Mouse (Mus musculus) G1E (cell line): ENCODE data around the gene Sema3b. TPM values are rescaled to one million over a fixed set of nuclear protein-coding genes. Genes with fewer than 3 reads are reported as not detected.
A peak's percentile ranks its signal among the peaks of the same experiment; 100 is the strongest.

ENCODE experiments used
- ATAC-seq: 2 replicates; pipeline ENCODE4 v1.8.0; 2016; ENCODE audit warnings: mild to moderate bottlenecking; ENCODE audit not compliant: insufficient number of reproducible peaks, poor library complexity, low FRiP score, severe bottlenecking; ENCODE audit errors: extremely low read depth
- DNase-seq: peaks from one replicate; pipeline ENCODE4 v3.0.0; 2012; ENCODE audit warnings: low spot score
- H3K27me3 ChIP-seq: 2 replicates; pipeline ENCODE4 v1.6.1; 2012; ENCODE audit warnings: mild to moderate bottlenecking, low read length, inconsistent platforms; ENCODE audit not compliant: insufficient read depth
- H3K36me3 ChIP-seq: replicated peaks from 2 replicates; pipeline ENCODE3; 2012; ENCODE audit warnings: mild to moderate bottlenecking, inconsistent platforms
- H3K4me1 ChIP-seq: 2 replicates; pipeline ENCODE4 v1.6.1; 2012; ENCODE audit warnings: low read depth, low read length, inconsistent platforms, mixed read lengths; ENCODE audit not compliant: insufficient read depth
- H3K4me3 ChIP-seq: 2 replicates; pipeline ENCODE4 v1.5.1; 2012; ENCODE audit warnings: low read depth, mild to moderate bottlenecking, inconsistent platforms, low read length, moderate library complexity, mixed read lengths
- H3K9me3 ChIP-seq: replicated peaks from 2 replicates; pipeline ENCODE4 v1.6.1; 2012; ENCODE audit warnings: inconsistent platforms
- CTCF ChIP-seq: IDR thresholded peaks from 2 replicates; pipeline ENCODE4 v1.5.1; 2012; ENCODE audit warnings: low read depth, low read length, inconsistent platforms, mixed read lengths
- GATA1 ChIP-seq: IDR thresholded peaks from 2 replicates; pipeline ENCODE4 v1.6.1; 2012; ENCODE audit warnings: borderline replicate concordance, low read length, inconsistent platforms, mixed read lengths
- GATA2 ChIP-seq: IDR thresholded peaks from 2 replicates; pipeline ENCODE4 v1.6.1; 2012; ENCODE audit warnings: low read depth, low read length, inconsistent platforms, borderline replicate concordance
- POLR2AphosphoS5 ChIP-seq: IDR thresholded peaks from 2 replicates; pipeline ENCODE4 v1.6.1; 2012; ENCODE audit warnings: low read depth, low read length, inconsistent platforms; ENCODE audit not compliant: insufficient replicate concordance
- TAL1 ChIP-seq: conservative IDR thresholded peaks from 2 replicates; pipeline ENCODE4 v1.6.1; 2012; ENCODE audit warnings: low read depth, low read length, inconsistent platforms, mixed read lengths
- polyA plus RNA-seq: library from polyadenylated mRNA; stranded (reverse); fragments of >175 nt; gene quantifications from 2 replicates; pipeline ENCODE4 v1.2.3, GENCODE M21; 2012
- total RNA-seq, 2 experiments: library from RNA; stranded (forward) in 1 of 2; stranded (reverse) in 1 of 2; fragments of 200-1000 nt in 1 of 2; fragments of >200 nt in 1 of 2; fragmentation: Nextera tagmentation in 1 of 2; gene quantifications; 2 replicates each; pipeline ENCODE4 v1.2.3; 2014 to 2017

Gene Sema3b
- total and polyA plus RNA-seq, 3 experiments: 0.27 TPM; not detected in 2

DNA sequence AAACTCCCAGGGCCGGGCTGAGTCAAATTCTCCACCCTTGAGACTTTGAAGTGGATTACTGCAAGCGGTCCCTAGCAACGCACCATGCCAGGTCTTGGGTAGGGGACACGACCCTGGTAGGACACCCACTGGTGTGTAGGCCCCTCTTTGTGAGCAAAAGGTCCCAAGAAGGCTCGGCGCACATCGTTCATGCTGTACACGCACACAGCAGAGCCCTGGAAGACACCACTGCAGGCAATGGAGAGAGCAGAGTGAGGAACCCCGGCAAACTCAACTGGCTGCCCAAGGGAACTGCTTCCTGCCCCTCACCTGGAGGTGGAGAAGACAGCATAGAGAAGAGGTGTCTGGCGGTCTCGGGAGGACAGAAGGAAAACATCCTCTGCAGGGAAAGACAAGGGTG lies 7.8 kb downstream of the Sema3b start:
- TF ChIP-seq TAL1 (no peak), CTCF (no peak), POLR2AphosphoS5 (no peak), GATA1 (no peak), GATA2 (no peak)
- Histone ChIP-seq H3K4me1 (peaks cover 52% of the 10 kb centered on the region), H3K36me3 (peaks cover 3% of the 10 kb centered on the region), H3K9me3 (no peaks in the 10 kb centered on the region), H3K27me3 (peaks cover 76% of the 10 kb centered on the region), H3K4me3 (no peak overlapping the region)
- DNase-seq: no peak
- ATAC-seq: no peak

DNA sequence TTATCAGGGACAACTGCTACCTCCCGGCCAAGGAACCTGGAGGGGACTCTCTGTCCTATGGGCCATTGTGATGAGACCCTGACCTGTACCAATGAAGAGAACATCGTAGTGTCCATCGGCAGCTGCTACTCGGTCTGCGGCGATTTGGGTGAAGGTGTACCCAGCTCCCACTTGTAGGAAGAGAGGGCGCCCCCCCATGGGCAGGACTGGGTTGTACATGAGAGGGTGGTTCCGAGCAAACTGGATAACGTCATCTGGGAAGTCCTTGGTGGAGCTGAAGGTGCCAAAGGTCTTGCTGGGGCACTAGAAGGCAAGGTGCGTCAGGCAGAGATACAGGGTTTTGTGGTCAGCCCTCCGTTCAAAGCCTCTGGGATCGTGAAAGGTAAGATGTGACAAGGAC lies 8.3 kb downstream of the Sema3b start:
- Histone ChIP-seq H3K36me3 (peaks cover 7% of the 10 kb centered on the region), H3K9me3 (no peaks in the 10 kb centered on the region), H3K4me3 (no peak overlapping the region), H3K27me3 (peaks cover 71% of the 10 kb centered on the region), H3K4me1 (peaks cover 48% of the 10 kb centered on the region)
- DNase-seq (no peak), ATAC-seq (no peak)
- TF ChIP-seq CTCF (0 out of 2 replicates have a peak, but pooled peaks have one; percentile 2), GATA2 (no peak)

DNA sequence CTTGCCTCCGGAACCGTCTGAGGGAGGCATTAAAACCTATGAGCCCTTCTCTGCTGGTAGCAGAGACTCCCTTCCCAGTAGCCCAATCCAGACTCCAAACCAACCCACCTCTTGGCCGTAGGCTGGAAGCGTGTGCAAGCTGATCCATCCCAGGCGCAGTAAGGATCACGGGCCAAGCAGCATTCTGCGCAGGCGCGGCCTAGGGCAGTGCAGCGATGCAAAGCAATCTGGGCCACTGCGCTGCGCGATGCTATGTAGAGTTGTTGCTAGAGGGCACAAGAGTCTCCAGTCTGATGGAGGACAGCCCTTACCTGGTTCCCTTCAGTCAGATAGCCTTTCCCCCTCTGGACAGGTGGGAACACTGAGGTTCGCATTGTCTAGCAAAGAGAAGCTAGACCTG lies 9.2 kb downstream of the Sema3b start:
- H3K4me1 ChIP-seq: peaks cover 42% of the 10 kb centered on the region
- no peak overlapping the region for H3K4me3 ChIP-seq
- H3K27me3 ChIP-seq: peaks cover 62% of the 10 kb centered on the region
- peaks cover 15% of the 10 kb centered on the region for H3K36me3 ChIP-seq
- ATAC-seq: no peak
- DNase-seq: no peak
- H3K9me3 ChIP-seq: no peaks in the 10 kb centered on the region
- TF ChIP-seq CTCF (no peak), GATA1 (no peak), GATA2 (no peak), POLR2AphosphoS5 (no peak), TAL1 (no peak)

DNA sequence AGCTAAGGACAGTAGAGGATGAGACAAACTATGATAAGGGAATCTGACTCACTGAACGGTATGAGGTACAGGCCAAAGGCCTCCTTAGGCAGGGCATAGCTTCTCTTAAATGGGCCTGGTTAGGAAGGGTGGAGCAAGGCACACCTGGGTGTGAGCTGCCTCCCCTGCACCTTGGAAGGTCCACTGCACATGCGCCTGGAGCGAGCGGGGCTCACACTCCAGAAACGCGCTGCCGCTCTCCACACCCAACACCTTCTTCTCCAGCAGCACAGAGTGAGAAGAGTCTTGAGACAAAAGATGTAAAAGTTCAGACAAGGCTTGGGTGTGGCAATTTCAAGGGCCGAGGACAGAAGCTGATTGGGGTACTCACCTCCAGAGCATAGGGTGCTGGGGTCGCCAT lies 9.6 kb downstream of the Sema3b start:
- peaks cover 19% of the 10 kb centered on the region for H3K36me3 ChIP-seq
- H3K4me1 ChIP-seq: peaks cover 39% of the 10 kb centered on the region
- no peaks in the 10 kb centered on the region for H3K9me3 ChIP-seq
- peaks cover 60% of the 10 kb centered on the region for H3K27me3 ChIP-seq
- DNase-seq (no peak), ATAC-seq (no peak)
- TF ChIP-seq CTCF: no peak
- H3K4me3 ChIP-seq: no peak overlapping the region

- H3K36me3 ChIP-seq: peaks cover 29% of the 10 kb centered on the region
- TF ChIP-seq CTCF (no peak), GATA1 (no peak), POLR2AphosphoS5 (no peak), GATA2 (no peak), TAL1 (no peak)
- H3K4me1 ChIP-seq: peaks cover 48% of the 10 kb centered on the region
- ATAC-seq (no peak), DNase-seq (no peak)
- H3K9me3 ChIP-seq: no peaks in the 10 kb centered on the region
- peaks cover 50% of the 10 kb centered on the region for H3K27me3 ChIP-seq
- no peak overlapping the region for H3K4me3 ChIP-seq
Observed at GRCm38 (mm10) chr9:107598385-107598784, 10.6 kb downstream of the Sema3b start.

GRCm38 (mm10) chr9:107596619-107597569 lies 12.1 kb downstream of the Sema3b start:
- H3K27me3 ChIP-seq: peaks cover 42% of the 10 kb centered on the region
- no peak for DNase-seq
- H3K36me3 ChIP-seq: peaks cover 44% of the 10 kb centered on the region
- H3K9me3 ChIP-seq: no peaks in the 10 kb centered on the region
- ATAC-seq: no peak
- no peak for TF ChIP-seq POLR2AphosphoS5
- TF ChIP-seq CTCF: no peak
- no peak for TF ChIP-seq TAL1
- TF ChIP-seq GATA2: no peak
- no peak for TF ChIP-seq GATA1
- H3K4me1 ChIP-seq: peaks cover 47% of the 10 kb centered on the region
- H3K4me3 ChIP-seq: no peak overlapping the region

DNA sequence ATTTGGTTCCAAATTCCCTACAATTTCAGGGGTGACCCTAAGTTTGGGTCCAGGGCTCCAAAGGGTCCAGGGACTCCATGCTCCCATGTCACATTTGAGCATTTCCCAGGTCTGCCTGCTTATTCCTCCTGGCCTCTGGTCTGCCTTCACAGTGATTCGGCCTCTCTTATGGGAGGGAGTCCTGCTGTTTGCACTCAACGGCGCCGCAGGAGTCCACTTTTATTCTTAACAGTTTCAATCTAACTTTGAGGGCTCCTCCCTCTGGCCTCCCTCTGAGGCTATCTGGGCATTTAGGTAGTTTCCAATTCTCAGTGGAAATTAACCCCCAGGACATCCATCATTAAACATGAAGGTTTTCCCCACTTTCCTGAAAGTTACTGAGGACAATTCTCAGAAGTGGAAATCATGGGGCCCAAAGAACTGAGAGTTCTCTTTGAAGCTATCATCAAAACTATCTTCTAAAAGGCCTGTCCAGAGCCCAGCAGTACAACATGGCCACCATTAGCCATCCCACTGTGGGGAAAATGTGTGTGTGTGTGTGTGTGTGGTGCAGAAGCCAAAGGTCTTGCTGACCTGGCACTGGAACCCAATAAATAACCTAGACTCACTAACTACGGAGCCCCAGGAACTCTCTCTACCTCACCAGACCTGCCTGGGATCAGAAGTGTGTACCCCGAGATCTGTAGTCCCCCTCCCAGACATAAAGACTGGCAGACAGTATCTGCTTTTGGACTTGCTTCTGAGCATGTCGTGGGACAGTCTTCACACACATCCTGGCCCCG lies 14.6 kb downstream of the Sema3b start:
- TF ChIP-seq TAL1: no peak
- TF ChIP-seq POLR2AphosphoS5: no peak
- no peak for TF ChIP-seq GATA2
- no peak for TF ChIP-seq CTCF
- TF ChIP-seq GATA1: no peak
- Histone ChIP-seq H3K27me3 (peaks cover 18% of the 10 kb centered on the region), H3K36me3 (peaks cover 69% of the 10 kb centered on the region), H3K4me1 (peaks cover 51% of the 10 kb centered on the region), H3K4me3 (no peak overlapping the region), H3K9me3 (no peaks in the 10 kb centered on the region)
- DNase-seq (no peak), ATAC-seq (no peak)
